Mouse (Mus musculus) megakaryocyte, adult 5-6 weeks (primary cell): ENCODE results near the gene Fam240b. TPM values are rescaled to one million over a fixed set of nuclear protein-coding genes. Genes with fewer than 3 reads are reported as not detected.

Source experiments
- ATAC-seq: 2 replicates; pipeline ENCODE4 v1.8.0; 2016; ENCODE audit warnings: mild to moderate bottlenecking, inconsistent platforms; ENCODE audit not compliant: poor library complexity, severe bottlenecking
- total RNA-seq, 2 experiments: library from RNA; stranded (forward) in 1 of 2; stranded (reverse) in 1 of 2; fragments of 153-499, 151-499 nt in 1 of 2; fragments of 221-1000, 200-1000 nt in 1 of 2; gene quantifications; 2 replicates each; pipeline versions ENCODE4 v1.2.3 to v1.2.4; 2015 to 2017

Gene Fam240b
- total RNA-seq, 2 experiments from 2014 or later = not detected

GRCm38 (mm10) chr13:64440592-64440991, 57.0 kb downstream of the Fam240b start:
- ATAC-seq = no peak

GRCm38 (mm10) chr13:64439471-64439870, 58.1 kb downstream of the Fam240b start:
- no peak for ATAC-seq

- peak; percentile 94 for ATAC-seq
These were observed 58.6 kb downstream of the Fam240b start for GRCm38 (mm10) chr13:64438863-64439452.

- ATAC-seq = no peak
These were observed 59.8 kb downstream of the Fam240b start for GRCm38 (mm10) chr13:64437801-64438200.

GRCm38 (mm10) chr13:64432017-64432995, 65.3 kb downstream of the Fam240b start, which contains the start of gene Cdk20:
Cdk20 (plus strand) TSS chr13:64432314.
- peak; percentile 88 for ATAC-seq

Other genes starting within 250 kb of the Fam240b start
- 5.0 and 5.1 TPM in 2 replicates for gene Cdc14b, start 222.5 kb downstream of the Fam240b start, total RNA-seq (2015)
- gene Cdc14b, start 222.5 kb downstream of the Fam240b start, total RNA-seq (2017) = 3.7 and 5.1 TPM in 2 replicates
- 38.0 and 44.8 TPM in 2 replicates for gene Aaed1, start 185.1 kb downstream of the Fam240b start, total RNA-seq (2015)
- 63.4 and 67.7 TPM in 2 replicates for gene Aaed1, start 185.1 kb downstream of the Fam240b start, total RNA-seq (2017)
- 44.5 and 56.8 TPM in 2 replicates for gene Ctsl, start 126.9 kb downstream of the Fam240b start, total RNA-seq (2015)
- 50.3 and 57.5 TPM in 2 replicates for gene Ctsl, start 126.9 kb downstream of the Fam240b start, total RNA-seq (2017)
- 2.5 and 4.2 TPM in 2 replicates for gene Cdk20, start 65.5 kb downstream of the Fam240b start, total RNA-seq (2015)
- 4.5 and 5.2 TPM in 2 replicates for gene Cdk20, start 65.5 kb downstream of the Fam240b start, total RNA-seq (2017)